Mouse (Mus musculus) E14TG2a.4 (cell line): Measurements from ENCODE around the gene Kif5c.

Experiments
- CTCF ChIP-seq: conservative IDR thresholded peaks from 2 replicates; pipeline ENCODE4 v1.5.1; 2014; ENCODE audit warnings: low read length
- NANOG ChIP-seq: IDR thresholded peaks from 2 replicates; pipeline ENCODE4 v1.6.1; 2014; ENCODE audit warnings: borderline replicate concordance, low read length, mixed read lengths

DNA sequence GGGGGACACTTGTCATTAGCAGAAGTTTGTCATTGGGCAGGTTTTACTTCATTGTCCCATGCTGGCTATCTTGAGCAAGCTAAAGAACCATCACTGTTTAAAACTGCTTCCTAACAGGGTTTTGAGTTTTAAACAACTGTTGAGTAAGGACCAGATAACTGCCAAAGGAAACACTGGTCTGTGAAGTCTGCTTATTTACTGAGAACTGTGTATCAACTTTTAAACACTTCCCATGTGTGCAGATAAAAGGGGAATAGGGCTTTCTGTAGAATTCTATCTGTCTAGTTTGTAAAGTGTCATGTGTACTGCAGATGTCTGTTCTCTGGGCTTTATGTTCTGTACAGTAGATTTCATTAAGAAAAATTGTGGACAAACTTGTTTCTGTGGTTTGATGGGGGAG is 155.1 kb downstream of the Kif5c start:
- TF ChIP-seq CTCF, result no peak
- TF ChIP-seq NANOG, result no peak
